Mouse (Mus musculus): ENCODE data around the gene Map4k2. TPM values are rescaled to one million over a fixed set of nuclear protein-coding genes. Genes with fewer than 3 reads are reported as not detected.

The Map4k2 gene
- total RNA-seq, 2 experiments from 2014 or later: 36.4 to 56.7 TPM

- DNase-seq: no peak
- intact Hi-C loops (cut with DNase I): no loop called here
Measured at GRCm38 (mm10) chr19:6313796-6314195, 27.1 kb upstream of the Map4k2 start.

GRCm38 (mm10) chr19:6314513-6314912 lies 26.4 kb upstream of the Map4k2 start:
- DNase-seq: no peak
- intact Hi-C loops (cut with DNase I): no loop called here

GRCm38 (mm10) chr19:6315573-6315972 lies 25.4 kb upstream of the Map4k2 start:
- intact Hi-C loops (cut with DNase I): no loop called here

GRCm38 (mm10) chr19:6318145-6318544 lies 22.8 kb upstream of the Map4k2 start:
- no peak for DNase-seq
- intact Hi-C loops (cut with DNase I): no loop called here

More at GRCm38 (mm10) chr19:6315573-6315972, 25.4 kb upstream of the Map4k2 start:
- no peak for DNase-seq

- intact Hi-C loops (cut with DNase I): no loop called here
- DNase-seq: no peak
Measured at GRCm38 (mm10) chr19:6321358-6321757, 19.6 kb upstream of the Map4k2 start.

GRCm38 (mm10) chr19:6321786-6322621 lies 18.9 kb upstream of the Map4k2 start:
- DNase-seq: no peak
- intact Hi-C loops (cut with DNase I): no loop called here

GRCm38 (mm10) chr19:6324751-6325150 lies 16.2 kb upstream of the Map4k2 start:
- intact Hi-C loops (cut with DNase I): no loop called here
- no peak for DNase-seq

GRCm38 (mm10) chr19:6331178-6331577 lies 9.8 kb upstream of the Map4k2 start:
- DNase-seq: no peak
- intact Hi-C loops (cut with DNase I): loop anchor here (1.0 to 5.0 kb wide), 6 partner anchors 26 to 364 kb away; partner anchors contain the start of genes Arl2, Batf2 and Vps51

- intact Hi-C loops (cut with DNase I): loop anchor here (1.0 to 5.0 kb wide), 6 partner anchors 27 to 365 kb away; partner anchors contain the start of genes Arl2, Batf2 and Vps51
- peak; percentile 62 to 71 for DNase-seq
Measured at GRCm38 (mm10) chr19:6331719-6332516, 9.0 kb upstream of the Map4k2 start.

- no peak for DNase-seq
- intact Hi-C loops (cut with DNase I): loop anchor here (5.0 kb wide), 3 partner anchors 192 to 367 kb away; partner anchors contain the start of genes Arl2, Batf2 and Vps51
Measured at GRCm38 (mm10) chr19:6333761-6334595, 7.0 kb upstream of the Map4k2 start.

GRCm38 (mm10) chr19:6334673-6335457 lies 6.1 kb upstream of the Map4k2 start, which contains the start of gene Men1:
TSS of gene Men1 (plus strand) at chr19:6334979.
- intact Hi-C loops (cut with DNase I): loop anchor here (5.0 kb wide), 3 partner anchors 193 to 368 kb away; partner anchors contain the start of genes Arl2, Batf2 and Vps51
- DNase-seq: peak; percentile 87 to 89

GRCm38 (mm10) chr19:6335458-6335827 lies 5.5 kb upstream of the Map4k2 start:
- no peak for DNase-seq
- intact Hi-C loops (cut with DNase I): no loop called here

GRCm38 (mm10) chr19:6336920-6337319 lies 4.0 kb upstream of the Map4k2 start:
- intact Hi-C loops (cut with DNase I): no loop called here
- no peak for DNase-seq

GRCm38 (mm10) chr19:6338171-6338570 lies 2.8 kb upstream of the Map4k2 start:
- intact Hi-C loops (cut with DNase I): no loop called here

GRCm38 (mm10) chr19:6338716-6339115 lies 2.2 kb upstream of the Map4k2 start:
- DNase-seq: no peak
- intact Hi-C loops (cut with DNase I): no loop called here

More at GRCm38 (mm10) chr19:6338171-6338570, 2.8 kb upstream of the Map4k2 start:
- DNase-seq: no peak

- no peak for DNase-seq
- intact Hi-C loops (cut with DNase I): no loop called here
Measured at GRCm38 (mm10) chr19:6339191-6339590, 1.7 kb upstream of the Map4k2 start.

GRCm38 (mm10) chr19:6339890-6340504 lies 938 bp upstream of the Map4k2 start:
- DNase-seq: peak; percentile 63 to 64
- intact Hi-C loops (cut with DNase I): loop anchor here (2.0 kb wide), 1 partner anchor 59 kb away; the partner anchor contains the start of gene Rasgrp2

GRCm38 (mm10) chr19:6341453-6342077 lies 630 bp downstream of the Map4k2 start:
- intact Hi-C loops (cut with DNase I): loop anchor here (2.0 kb wide), 1 partner anchor 57 kb away; the partner anchor contains the start of gene Rasgrp2
- no peak for DNase-seq

Data from heart, postnatal 36 days (tissue).